Mouse (Mus musculus): ENCODE data around the gene Luc7l2.
A peak's percentile ranks its signal among the peaks of the same experiment; 100 is the strongest.
"Not testable (repeated sequence)": the region's sequence is repeated elsewhere in the genome, so short reads cannot be mapped to it uniquely, and the experiment has no call there.

Gene Luc7l2

GRCm38 (mm10) chr6:38551062-38551988 lies at the start of gene Luc7l2:
Gene Luc7l2 (plus strand): TSS chr6:38551334.
- peak; percentile 93 for DNase-seq (ENCODE audit: low read depth)

GRCm38 (mm10) chr6:38512096-38512495 lies 39.0 kb upstream of the Luc7l2 start:
- DNase-seq (ENCODE audit: low read depth), result no peak

GRCm38 (mm10) chr6:38512830-38513229 lies 38.3 kb upstream of the Luc7l2 start:
- no peak for DNase-seq (ENCODE audit: low read depth)

- DNase-seq (ENCODE audit: low read depth), result no peak
Observed at GRCm38 (mm10) chr6:38515201-38515600, 35.9 kb upstream of the Luc7l2 start.

- no peak for DNase-seq (ENCODE audit: low read depth)
Observed at GRCm38 (mm10) chr6:38523851-38524250, 27.3 kb upstream of the Luc7l2 start.

GRCm38 (mm10) chr6:38531211-38531820 lies 19.8 kb upstream of the Luc7l2 start:
- peak; percentile 34 for DNase-seq (ENCODE audit: low read depth)

- DNase-seq (ENCODE audit: low read depth), result no peak
Observed at GRCm38 (mm10) chr6:38532500-38533420, 18.4 kb upstream of the Luc7l2 start.

- DNase-seq (ENCODE audit: low read depth), result peak; percentile 99
Observed at GRCm38 (mm10) chr6:38533428-38534405, 17.4 kb upstream of the Luc7l2 start, which contains the start of gene Fmc1. Gene Fmc1 (plus strand): TSS chr6:38533502.

GRCm38 (mm10) chr6:38534640-38535365 lies 16.3 kb upstream of the Luc7l2 start:
- peak; percentile 73 for DNase-seq (ENCODE audit: low read depth)

- DNase-seq (ENCODE audit: low read depth), result no peak
Observed at GRCm38 (mm10) chr6:38535366-38535690, 15.8 kb upstream of the Luc7l2 start.

GRCm38 (mm10) chr6:38535788-38536187 lies 15.3 kb upstream of the Luc7l2 start:
- DNase-seq (ENCODE audit: low read depth), result no peak

- not testable (repeated sequence) for DNase-seq (ENCODE audit: low read depth)
Observed at GRCm38 (mm10) chr6:38544141-38544540, 7.0 kb upstream of the Luc7l2 start.

GRCm38 (mm10) chr6:38547005-38547404 lies 4.1 kb upstream of the Luc7l2 start:
- not testable (repeated sequence) for DNase-seq (ENCODE audit: low read depth)

- DNase-seq (ENCODE audit: low read depth), result no peak
Observed at GRCm38 (mm10) chr6:38547707-38548106, 3.4 kb upstream of the Luc7l2 start.

GRCm38 (mm10) chr6:38548595-38548994 lies 2.5 kb upstream of the Luc7l2 start:
- DNase-seq (ENCODE audit: low read depth), result not testable (repeated sequence)

GRCm38 (mm10) chr6:38549840-38550239 lies 1.3 kb upstream of the Luc7l2 start:
- not testable (repeated sequence) for DNase-seq (ENCODE audit: low read depth)

- DNase-seq (ENCODE audit: low read depth), result peak; percentile 62
Observed at GRCm38 (mm10) chr6:38550250-38551061, 678 bp upstream of the Luc7l2 start.

- DNase-seq (ENCODE audit: low read depth), result peak; percentile 90
Observed at GRCm38 (mm10) chr6:38551989-38552635, 978 bp downstream of the Luc7l2 start.

GRCm38 (mm10) chr6:38552636-38553000 lies 1.5 kb downstream of the Luc7l2 start:
- no peak for DNase-seq (ENCODE audit: low read depth)
